Mouse (Mus musculus) kidney, embryonic 14.5 days (tissue): Measurements from ENCODE around the gene Tex26. TPM values are rescaled to one million over a fixed set of nuclear protein-coding genes. Genes with fewer than 3 reads are reported as not detected.

Experiments used
- polyA plus RNA-seq: library from polyadenylated mRNA; unstranded; fragments of >200 nt; fragmentation: Nextera tagmentation; extraction: Ambion mirVana; gene quantifications from 2 replicates; pipeline ENCODE4 v1.2.1, GENCODE M21; 2014

Tex26 gene
- polyA plus RNA-seq, 1 experiment from 2014 or later, result 0.19 TPM

Other genes with a start within 250 kb of the Tex26 start
- gene Alox5ap, start 174.9 kb upstream of the Tex26 start, polyA plus RNA-seq, result 12.6 and 12.8 TPM in 2 replicates
- gene Medag, start 27.9 kb upstream of the Tex26 start, polyA plus RNA-seq, result 0.18 TPM in 1 of 2 replicates, not detected in the other
- not detected in 2 replicates for gene Wdr95, start 89.0 kb downstream of the Tex26 start, polyA plus RNA-seq
- 35.4 and 68.4 TPM in 2 replicates for gene Hsph1, start 196.7 kb downstream of the Tex26 start, polyA plus RNA-seq
- gene B3glct, start 238.6 kb downstream of the Tex26 start, polyA plus RNA-seq, result 17.7 and 21.9 TPM in 2 replicates